Mouse (Mus musculus) hindbrain, embryonic 11.5 days (tissue): ENCODE data around the gene S1pr3. TPM values are rescaled to one million over a fixed set of nuclear protein-coding genes. Genes with fewer than 3 reads are reported as not detected.

Source experiments
- ATAC-seq: fragments of 200-750 bp; cut with Nextera tagmentation; 2 replicates; pipeline ENCODE4 v1.8.0; 2017; ENCODE audit warnings: mild to moderate bottlenecking, moderate TSS enrichment, moderate library complexity; ENCODE audit not compliant: low FRiP score
- DNase-seq: peaks from one replicate; pipeline ENCODE4 v3.0.0-alpha.2; 2015; ENCODE audit warnings: low spot score
- H3K27ac ChIP-seq: fragments of 300-500 bp; sonication (generic); 2 replicates; pipeline ENCODE4 v1.5.1; 2014; ENCODE audit warnings: mild to moderate bottlenecking, low read depth, low read length
- H3K27me3 ChIP-seq: fragments of 300-500 bp; sonication (generic); 2 replicates; pipeline ENCODE4 v1.6.1; 2014; ENCODE audit warnings: mild to moderate bottlenecking, low read length, moderate library complexity, mixed read lengths; ENCODE audit not compliant: control insufficient read depth, insufficient read depth
- H3K36me3 ChIP-seq: fragments of 300-500 bp; sonication (generic); 2 replicates; pipeline ENCODE4 v1.6.1; 2014; ENCODE audit warnings: mild to moderate bottlenecking, low read length, moderate library complexity, mixed read lengths; ENCODE audit not compliant: control insufficient read depth, insufficient read depth
- H3K4me1 ChIP-seq: fragments of 300-500 bp; sonication (generic); replicated peaks from 2 replicates; pipeline ENCODE4 v1.6.1; 2014; ENCODE audit warnings: low read length, mixed read lengths; ENCODE audit not compliant: control insufficient read depth, insufficient read depth
- H3K4me2 ChIP-seq: fragments of 300-500 bp; sonication (generic); replicated peaks from 2 replicates; pipeline ENCODE4 v1.6.1; 2014; ENCODE audit warnings: mild to moderate bottlenecking, low read depth, low read length
- H3K4me3 ChIP-seq: fragments of 300-500 bp; sonication (generic); 2 replicates; pipeline ENCODE4 v1.5.1; 2014; ENCODE audit warnings: low read depth, low read length
- H3K9ac ChIP-seq: fragments of 300-500 bp; sonication (generic); 2 replicates; pipeline ENCODE4 v1.6.1; 2014; ENCODE audit warnings: low read depth, low read length
- H3K9me3 ChIP-seq: fragments of 300-500 bp; sonication (generic); 2 replicates; pipeline ENCODE4 v1.6.1; 2016; ENCODE audit warnings: low read length; ENCODE audit not compliant: control insufficient read depth
- WGBS: fragments of 180-500 bp; shearing (Covaris S2); extraction: QIAGEN DNeasy Blood & Tissue Kit; methylation state at CpG from one replicate; pipeline ENCODE4 v1.1.7; 2014; 5-methylcytosine and 5-hydroxymethylcytosine counted together
- polyA plus RNA-seq: library from polyadenylated mRNA; unstranded; fragments of >200 nt; fragmentation: Nextera tagmentation; extraction: Ambion mirVana; gene quantifications from 2 replicates; pipeline ENCODE4 v1.2.1, GENCODE M21; 2014

Gene S1pr3
- polyA plus RNA-seq, 1 experiment from 2014 or later: 46.8 TPM

DNA sequence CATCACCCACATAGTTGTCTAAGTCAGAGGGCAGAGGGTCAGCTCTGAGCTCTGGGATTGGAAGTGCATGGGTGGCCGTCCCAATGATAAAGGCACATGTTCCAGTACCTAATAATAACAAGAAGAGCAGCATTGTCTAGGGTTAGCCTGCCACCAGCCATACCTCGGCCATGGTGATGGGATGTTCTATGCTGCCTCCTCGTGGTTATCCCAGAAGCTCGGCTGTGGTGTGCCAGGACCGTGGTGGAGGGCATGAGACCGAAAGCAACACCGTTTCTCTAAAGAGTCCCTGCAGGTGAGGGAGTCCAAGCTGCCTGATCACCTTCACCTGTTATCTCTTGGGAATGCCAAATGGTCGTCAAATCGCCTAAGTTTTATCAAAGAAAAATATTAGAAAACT lies 15.2 kb downstream of the S1pr3 start:
- H3K9ac ChIP-seq: no peak overlapping the region
- no peaks in the 10 kb centered on the region for H3K27me3 ChIP-seq
- H3K36me3 ChIP-seq: no peaks in the 10 kb centered on the region
- no peaks in the 10 kb centered on the region for H3K4me1 ChIP-seq
- 72% methylated on average over 9 of the region's 9 CpGs for WGBS
- no peak for ATAC-seq
- DNase-seq: no peak
- H3K9me3 ChIP-seq: no peaks in the 10 kb centered on the region
- no peak overlapping the region for H3K4me2 ChIP-seq
- H3K27ac ChIP-seq: no peak overlapping the region
- H3K4me3 ChIP-seq: no peak overlapping the region

GRCm38 (mm10) chr13:51424647-51425046 lies 16.2 kb downstream of the S1pr3 start:
- no peak overlapping the region for H3K9ac ChIP-seq
- no peak for ATAC-seq

GRCm38 (mm10) chr13:51425662-51426443 lies 17.4 kb downstream of the S1pr3 start:
- H3K4me3 ChIP-seq: no peak overlapping the region
- H3K27ac ChIP-seq: no peak overlapping the region
- H3K9ac ChIP-seq: no peak overlapping the region
- no peak overlapping the region for H3K4me2 ChIP-seq
- H3K27me3 ChIP-seq: no peaks in the 10 kb centered on the region
- H3K4me1 ChIP-seq: no peaks in the 10 kb centered on the region
- no peaks in the 10 kb centered on the region for H3K9me3 ChIP-seq
- no peak for ATAC-seq
- no peaks in the 10 kb centered on the region for H3K36me3 ChIP-seq
- no peak for DNase-seq
- WGBS: 83% methylated on average over 4 of the region's 4 CpGs

More at GRCm38 (mm10) chr13:51424647-51425046, 16.2 kb downstream of the S1pr3 start:
- 25% methylated on average over 5 of the region's 5 CpGs for WGBS
- Histone ChIP-seq H3K4me1 (no peaks in the 10 kb centered on the region), H3K36me3 (no peaks in the 10 kb centered on the region), H3K4me3 (no peak overlapping the region), H3K4me2 (no peak overlapping the region), H3K27me3 (no peaks in the 10 kb centered on the region), H3K9me3 (no peaks in the 10 kb centered on the region), H3K27ac (no peak overlapping the region)
- peak; percentile 83 for DNase-seq

DNA sequence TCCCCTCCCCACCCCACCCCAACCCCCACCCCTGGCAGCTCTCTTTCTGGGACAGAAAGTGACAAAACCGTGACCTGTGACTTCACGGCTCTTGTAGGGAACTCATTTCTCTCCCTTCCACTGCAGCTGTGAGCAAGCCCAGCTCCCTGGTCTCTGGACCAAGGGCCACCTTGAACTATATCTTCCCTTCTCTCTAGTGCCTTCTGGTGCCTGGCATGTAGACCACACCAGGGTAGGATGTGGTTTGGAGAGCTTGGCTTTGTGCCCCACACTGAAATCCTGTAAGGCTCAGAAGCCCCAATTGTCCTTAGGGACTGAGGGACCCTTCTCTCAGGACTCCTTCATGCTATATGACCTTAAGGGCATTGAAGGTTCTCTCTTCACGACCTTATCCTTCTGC lies 24.9 kb downstream of the S1pr3 start:
- H3K27ac ChIP-seq: no peak overlapping the region
- H3K9me3 ChIP-seq: no peaks in the 10 kb centered on the region
- no peaks in the 10 kb centered on the region for H3K27me3 ChIP-seq
- H3K9ac ChIP-seq: no peak overlapping the region
- H3K4me1 ChIP-seq: no peaks in the 10 kb centered on the region
- DNase-seq: no peak
- no peak for ATAC-seq
- no peak overlapping the region for H3K4me2 ChIP-seq
- no peaks in the 10 kb centered on the region for H3K36me3 ChIP-seq
- WGBS: 38% methylated on average over 3 of the region's 3 CpGs
- H3K4me3 ChIP-seq: no peak overlapping the region

- ATAC-seq (no peak), DNase-seq (peak; percentile 36)
- Histone ChIP-seq H3K36me3 (no peaks in the 10 kb centered on the region), H3K9ac (no peak overlapping the region), H3K9me3 (no peaks in the 10 kb centered on the region), H3K4me3 (no peak overlapping the region), H3K4me2 (no peak overlapping the region), H3K27me3 (no peaks in the 10 kb centered on the region), H3K27ac (no peak overlapping the region), H3K4me1 (no peaks in the 10 kb centered on the region)
- WGBS: 55% methylated on average over 2 of the region's 2 CpGs
These were observed 26.0 kb downstream of the S1pr3 start for GRCm38 (mm10) chr13:51434460-51434859.

DNA sequence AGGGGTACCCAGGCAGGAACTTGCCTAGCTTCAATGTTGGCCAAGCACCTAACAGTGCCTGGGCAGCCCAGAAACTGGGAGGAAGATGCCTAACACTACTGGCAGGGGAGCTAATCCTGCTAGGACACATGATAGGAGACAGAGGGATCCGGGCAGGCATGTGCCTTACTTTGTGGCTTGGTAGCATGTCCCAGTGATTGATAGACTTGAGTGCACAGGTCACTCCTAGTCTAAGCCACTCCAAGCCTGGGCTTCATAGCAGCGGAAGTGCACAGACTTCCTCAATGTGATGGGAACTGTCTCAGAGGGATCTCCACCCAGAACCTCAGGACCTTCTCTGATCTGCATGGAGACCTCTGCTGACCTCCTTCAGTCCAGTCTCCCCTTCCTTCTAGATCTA lies 26.7 kb downstream of the S1pr3 start:
- Histone ChIP-seq H3K36me3 (no peaks in the 10 kb centered on the region), H3K27ac (no peak overlapping the region), H3K27me3 (no peaks in the 10 kb centered on the region), H3K4me2 (no peak overlapping the region), H3K4me3 (no peak overlapping the region), H3K9me3 (no peaks in the 10 kb centered on the region), H3K9ac (no peak overlapping the region), H3K4me1 (no peaks in the 10 kb centered on the region)
- ATAC-seq (no peak), DNase-seq (no peak)
- 66% methylated on average over 2 of the region's 2 CpGs for WGBS

GRCm38 (mm10) chr13:51437105-51438085 lies 29.0 kb downstream of the S1pr3 start:
- ATAC-seq (no peak), DNase-seq (no peak)
- no peaks in the 10 kb centered on the region for H3K4me1 ChIP-seq
- H3K4me3 ChIP-seq: no peak overlapping the region
- no peak overlapping the region for H3K9ac ChIP-seq
- 76% methylated on average over 14 of the region's 14 CpGs for WGBS
- H3K4me2 ChIP-seq: no peak overlapping the region
- no peaks in the 10 kb centered on the region for H3K9me3 ChIP-seq
- no peaks in the 10 kb centered on the region for H3K36me3 ChIP-seq
- H3K27me3 ChIP-seq: no peaks in the 10 kb centered on the region
- H3K27ac ChIP-seq: no peak overlapping the region

- Histone ChIP-seq H3K27me3 (no peaks in the 10 kb centered on the region), H3K27ac (no peak overlapping the region), H3K9ac (no peak overlapping the region), H3K4me2 (no peak overlapping the region), H3K36me3 (no peaks in the 10 kb centered on the region), H3K4me1 (no peaks in the 10 kb centered on the region), H3K9me3 (no peaks in the 10 kb centered on the region), H3K4me3 (no peak overlapping the region)
- DNase-seq (no peak), ATAC-seq (no peak)
- WGBS: 83% methylated on average over 8 of the region's 8 CpGs
These were observed 34.5 kb downstream of the S1pr3 start for GRCm38 (mm10) chr13:51442922-51443321.
